In the genomic region with DNA sequence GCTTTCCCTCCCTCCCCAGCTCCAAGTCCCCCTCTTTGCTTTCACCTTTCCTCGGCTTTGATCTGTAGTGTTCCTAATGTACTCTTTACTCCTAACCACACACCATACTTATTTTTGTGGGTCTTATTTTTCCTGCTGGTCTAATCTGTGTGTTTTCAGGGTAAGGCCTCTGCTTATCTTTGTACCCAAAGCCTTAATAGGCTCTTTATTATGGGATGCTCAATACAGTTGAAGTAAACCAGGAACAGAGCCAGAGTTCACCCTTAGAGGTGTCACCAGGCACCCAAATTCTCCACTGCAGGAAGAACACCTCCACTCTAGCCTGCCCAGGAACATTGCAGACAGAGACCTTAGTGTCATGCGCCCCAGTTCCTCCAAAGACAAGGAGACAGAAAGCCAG, we compare ENCODE assay signal across 10 mouse cellular contexts. TPM values are rescaled to one million over a fixed set of nuclear protein-coding genes. Genes with fewer than 3 reads are reported as not detected.
A peak's percentile ranks its signal among the peaks of the same experiment; 100 is the strongest.
DNase-seq lines count a peak whose midpoint lies in the region; ATAC-seq lines count a peak whose summit lies in the region.
"Had no signal": no experiment of that assay in that cellular context is flagged by ENCODE, and none has a peak within 500 bp of the region (broad histone marks: within the 10 kb centered on the region; RNA-seq: fewer than 3 reads in every experiment).

No protein-coding gene starts in this region.

- H3K27me3 ChIP-seq in heart, embryonic 15.5 days: no peaks in the 10 kb centered on the region
- no peaks in the 10 kb centered on the region for H3K27me3 ChIP-seq in heart, embryonic 11.5 days (ENCODE audit: control insufficient read depth, insufficient read depth, low read length)
- no peaks in the 10 kb centered on the region for H3K27me3 ChIP-seq in neural tube, embryonic 13.5 days
- H3K27me3 ChIP-seq in limb, embryonic 10.5 days (ENCODE audit: low read depth, poor library complexity, severe bottlenecking): no peaks in the 10 kb centered on the region
- no peaks in the 10 kb centered on the region for H3K27me3 ChIP-seq in stomach, embryonic 14.5 days (ENCODE audit: control insufficient read depth, insufficient read depth, low read length)
- H3K27me3 ChIP-seq: midbrain, embryonic 13.5 days had no signal

- H3K4me2 ChIP-seq in heart, embryonic 15.5 days: no peak overlapping the region
- no peak overlapping the region for H3K4me2 ChIP-seq in heart, embryonic 11.5 days
- no peak overlapping the region for H3K4me2 ChIP-seq in neural tube, embryonic 13.5 days
- H3K4me2 ChIP-seq in stomach, embryonic 14.5 days (replicated peaks; ENCODE audit: low read depth, low read length): no peak overlapping the region
- H3K4me2 ChIP-seq: midbrain, embryonic 13.5 days had no signal

- no peak for DNase-seq in neural tube, embryonic 10.5 days (ENCODE audit: extremely low spot score, low spot score)
- no peak for DNase-seq in limb, embryonic 10.5 days (ENCODE audit: low spot score)
- DNase-seq in left cerebral cortex, adult 18-20 months (ENCODE audit: low spot score in 2 of 2): no peak
- DNase-seq in retina, postnatal 1 day: no peak
- DNase-seq: embryo, embryonic 11 days had no signal

- peaks cover 43% of the 10 kb centered on the region for H3K4me1 ChIP-seq in heart, embryonic 15.5 days (replicated peaks)
- peaks cover 8% of the 10 kb centered on the region; the same call in 1 of the 2 replicates for H3K4me1 ChIP-seq in heart, embryonic 11.5 days (ENCODE audit: control insufficient read depth, insufficient read depth, low read length)
- peaks cover 13% of the 10 kb centered on the region; the same call in 1 of the 2 replicates for H3K4me1 ChIP-seq in neural tube, embryonic 13.5 days (replicated peaks)
- peaks cover 37% of the 10 kb centered on the region for H3K4me1 ChIP-seq in limb, embryonic 10.5 days
- peaks cover 36% of the 10 kb centered on the region; the same call in 1 of the 2 replicates for H3K4me1 ChIP-seq in stomach, embryonic 14.5 days (ENCODE audit: control insufficient read depth, insufficient read depth, low read length)

- no peak overlapping the region for H3K4me3 ChIP-seq in heart, embryonic 15.5 days
- H3K4me3 ChIP-seq in heart, embryonic 11.5 days (ENCODE audit: low read depth, low read length): no peak overlapping the region
- no peak overlapping the region for H3K4me3 ChIP-seq in neural tube, embryonic 13.5 days
- no peak overlapping the region for H3K4me3 ChIP-seq in limb, embryonic 10.5 days
- no peak overlapping the region for H3K4me3 ChIP-seq in stomach, embryonic 14.5 days (ENCODE audit: low read depth, low read length)
- H3K4me3 ChIP-seq: midbrain, embryonic 13.5 days had no signal

- 80% methylated on average over 2 of the region's 2 CpGs for WGBS in heart, embryonic 15.5 days
- 72% methylated on average over 2 of the region's 2 CpGs for WGBS in heart, embryonic 11.5 days (ENCODE audit: insufficient replicate concordance)
- 87% methylated on average over 2 of the region's 2 CpGs for WGBS in neural tube, embryonic 13.5 days
- WGBS in limb, embryonic 10.5 days: 92% methylated on average over 2 of the region's 2 CpGs
- 85% methylated on average over 2 of the region's 2 CpGs for WGBS in stomach, embryonic 14.5 days

- H3K27ac ChIP-seq in heart, embryonic 15.5 days: peak overlapping the region; percentile 69
- H3K27ac ChIP-seq in heart, embryonic 11.5 days (ENCODE audit: low read depth, low read length): no peak overlapping the region
- peak overlapping the region; percentile 28; the same call in 1 of the 2 replicates for H3K27ac ChIP-seq in neural tube, embryonic 13.5 days (replicated peaks)
- peak overlapping the region; percentile 78 for H3K27ac ChIP-seq in limb, embryonic 10.5 days
- H3K27ac ChIP-seq in stomach, embryonic 14.5 days (ENCODE audit: low read length): peak overlapping the region; percentile 88
- H3K27ac ChIP-seq: midbrain, embryonic 13.5 days had no signal

- H3K9me3 ChIP-seq in heart, embryonic 15.5 days (replicated peaks): no peaks in the 10 kb centered on the region
- no peaks in the 10 kb centered on the region for H3K9me3 ChIP-seq in heart, embryonic 11.5 days (replicated peaks; ENCODE audit: control insufficient read depth, low read length)
- H3K9me3 ChIP-seq in neural tube, embryonic 13.5 days: no peaks in the 10 kb centered on the region
- H3K9me3 ChIP-seq in limb, embryonic 10.5 days (replicated peaks): no peaks in the 10 kb centered on the region
- H3K9me3 ChIP-seq in stomach, embryonic 14.5 days (ENCODE audit: control insufficient read depth, low read depth, low read length): no peaks in the 10 kb centered on the region
- H3K9me3 ChIP-seq: midbrain, embryonic 13.5 days had no signal

- H3K9ac ChIP-seq in heart, embryonic 15.5 days: no peak overlapping the region; the same call in 1 of the 2 replicates
- H3K9ac ChIP-seq in heart, embryonic 11.5 days (ENCODE audit: low read depth, low read length): no peak overlapping the region
- H3K9ac ChIP-seq in neural tube, embryonic 13.5 days: no peak overlapping the region
- H3K9ac ChIP-seq in stomach, embryonic 14.5 days (replicated peaks; ENCODE audit: low read depth, low read length): no peak overlapping the region
- H3K9ac ChIP-seq: midbrain, embryonic 13.5 days had no signal

- ATAC-seq in heart, embryonic 15.5 days (replicated peaks; ENCODE audit: insufficient number of reproducible peaks, insufficient read depth, low FRiP score, low read depth): no peak; the same call in 1 of the 2 replicates
- ATAC-seq in heart, embryonic 11.5 days (replicated peaks; ENCODE audit: insufficient number of reproducible peaks, low FRiP score, low TSS enrichment): no peak
- no peak for ATAC-seq in neural tube, embryonic 13.5 days (ENCODE audit: low read depth)
- ATAC-seq in stomach, embryonic 14.5 days (ENCODE audit: insufficient number of reproducible peaks, insufficient read depth, low FRiP score, low read depth): no peak
- ATAC-seq: midbrain, embryonic 13.5 days had no signal

- no peaks in the 10 kb centered on the region for H3K36me3 ChIP-seq in heart, embryonic 15.5 days
- H3K36me3 ChIP-seq in heart, embryonic 11.5 days (ENCODE audit: control insufficient read depth, insufficient read depth, low read length): no peaks in the 10 kb centered on the region
- H3K36me3 ChIP-seq in neural tube, embryonic 13.5 days: no peaks in the 10 kb centered on the region
- no peaks in the 10 kb centered on the region for H3K36me3 ChIP-seq in limb, embryonic 10.5 days
- no peaks in the 10 kb centered on the region for H3K36me3 ChIP-seq in stomach, embryonic 14.5 days (ENCODE audit: control insufficient read depth, insufficient read depth, low read length)
- H3K36me3 ChIP-seq: midbrain, embryonic 13.5 days had no signal

RNA-seq across cellular contexts. Expression of gene Pdcd4, which starts 0.5 kb away (rescaled TPM):
- polyA plus RNA-seq in heart, embryonic 15.5 days (2015; fragmentation: Nextera tagmentation; extraction: Ambion mirVana): 35.9 and 38.2 TPM in 2 replicates
- polyA plus RNA-seq in heart, embryonic 11.5 days (2014; fragmentation: Nextera tagmentation; extraction: Ambion mirVana): 38.0 and 41.3 TPM in 2 replicates
- 80.5 and 82.1 TPM in 2 replicates for polyA plus RNA-seq in neural tube, embryonic 13.5 days (2015; fragmentation: Nextera tagmentation; extraction: Ambion mirVana)
- 38.1 and 56.1 TPM in 2 replicates for polyA plus RNA-seq in limb, embryonic 10.5 days (2016; fragmentation: Nextera tagmentation; extraction: Ambion mirVana)
- polyA plus RNA-seq in stomach, embryonic 14.5 days (2014; fragmentation: Nextera tagmentation; extraction: Ambion mirVana): 115 and 123 TPM in 2 replicates
- 100 to 1,000 TPM; 103 to 115 TPM for total RNA-seq in left cerebral cortex, adult 18-20 months (2021)

RNA-seq across cellular contexts. Expression of gene Shoc2, which starts 52.5 kb away (rescaled TPM):
- polyA plus RNA-seq in heart, embryonic 15.5 days (2015; fragmentation: Nextera tagmentation; extraction: Ambion mirVana): 29.8 and 34.6 TPM in 2 replicates
- polyA plus RNA-seq in heart, embryonic 11.5 days (2014; fragmentation: Nextera tagmentation; extraction: Ambion mirVana): 47.4 and 51.3 TPM in 2 replicates
- 71.5 and 72.9 TPM in 2 replicates for polyA plus RNA-seq in neural tube, embryonic 13.5 days (2015; fragmentation: Nextera tagmentation; extraction: Ambion mirVana)
- polyA plus RNA-seq in limb, embryonic 10.5 days (2016; fragmentation: Nextera tagmentation; extraction: Ambion mirVana): 49.9 and 54.0 TPM in 2 replicates
- polyA plus RNA-seq in stomach, embryonic 14.5 days (2014; fragmentation: Nextera tagmentation; extraction: Ambion mirVana): 61.8 and 68.0 TPM in 2 replicates
- total RNA-seq in left cerebral cortex, adult 18-20 months (2021): 10 to 100 TPM; 55.5 to 59.4 TPM

RNA-seq across cellular contexts. Expression of gene Bbip1, which starts 52.9 kb away (rescaled TPM):
- polyA plus RNA-seq in heart, embryonic 15.5 days (2015; fragmentation: Nextera tagmentation; extraction: Ambion mirVana): 46.7 and 62.8 TPM in 2 replicates
- polyA plus RNA-seq in heart, embryonic 11.5 days (2014; fragmentation: Nextera tagmentation; extraction: Ambion mirVana): 69.7 and 70.2 TPM in 2 replicates
- polyA plus RNA-seq in neural tube, embryonic 13.5 days (2015; fragmentation: Nextera tagmentation; extraction: Ambion mirVana): 143 and 148 TPM in 2 replicates
- 80.4 and 81.9 TPM in 2 replicates for polyA plus RNA-seq in limb, embryonic 10.5 days (2016; fragmentation: Nextera tagmentation; extraction: Ambion mirVana)
- 94.8 and 100 TPM in 2 replicates for polyA plus RNA-seq in stomach, embryonic 14.5 days (2014; fragmentation: Nextera tagmentation; extraction: Ambion mirVana)
- 10 to 100 TPM; 49.9 to 57.7 TPM for total RNA-seq in left cerebral cortex, adult 18-20 months (2021)
